Mouse (Mus musculus) forebrain, postnatal 0 days (tissue): Measurements from ENCODE around the gene Acmsd. TPM values are rescaled to one million over a fixed set of nuclear protein-coding genes. Genes with fewer than 3 reads are reported as not detected.

Experiments used
- ATAC-seq: fragments of 200-750 bp; cut with Nextera tagmentation; 2 replicates; pipeline ENCODE4 v1.8.0; 2017; ENCODE audit warnings: mild to moderate bottlenecking, moderate library complexity
- DNase-seq: peaks from one replicate; pipeline ENCODE4 v3.0.0-alpha.2; 2015
- H3K27ac ChIP-seq: fragments of 300-500 bp; sonication (generic); 2 replicates; pipeline ENCODE4 v1.5.1; 2014; ENCODE audit warnings: low read depth, mild to moderate bottlenecking, antibody characterized with exemption, low read length, moderate library complexity, mixed read lengths
- H3K27me3 ChIP-seq: fragments of 300-500 bp; sonication (generic); 2 replicates; pipeline ENCODE4 v1.6.1; 2014; ENCODE audit warnings: mild to moderate bottlenecking, low read length, mixed read lengths; ENCODE audit not compliant: insufficient read depth
- H3K36me3 ChIP-seq: fragments of 300-500 bp; sonication (generic); 2 replicates; pipeline ENCODE4 v1.6.1; 2014; ENCODE audit warnings: mild to moderate bottlenecking, moderate library complexity; ENCODE audit not compliant: insufficient read depth
- H3K4me1 ChIP-seq: fragments of 300-500 bp; sonication (generic); 2 replicates; pipeline ENCODE4 v1.6.1; 2014; ENCODE audit warnings: antibody characterized with exemption; ENCODE audit not compliant: insufficient read depth
- H3K4me2 ChIP-seq: fragments of 300-500 bp; sonication (generic); 2 replicates; pipeline ENCODE4 v1.6.1; 2014; ENCODE audit warnings: low read depth, mild to moderate bottlenecking, moderate library complexity
- H3K4me3 ChIP-seq: fragments of 300-500 bp; sonication (generic); 2 replicates; pipeline ENCODE4 v1.5.1; 2014; ENCODE audit warnings: low read depth, low read length, mixed read lengths
- H3K9ac ChIP-seq: fragments of 300-500 bp; sonication (generic); 2 replicates; pipeline ENCODE4 v1.6.1; 2014; ENCODE audit warnings: mild to moderate bottlenecking
- H3K9me3 ChIP-seq: fragments of 300-500 bp; sonication (generic); 2 replicates; pipeline ENCODE4 v1.6.1; 2016; ENCODE audit warnings: low read length
- CTCF ChIP-seq: sonication (generic); IDR thresholded peaks from 2 replicates; pipeline ENCODE4 v1.5.1; 2016; ENCODE audit warnings: antibody characterized with exemption, control low read depth, low read depth
- WGBS: fragments of 180-500 bp; shearing (Covaris S2); extraction: QIAGEN DNeasy Blood & Tissue Kit; methylation state at CpG from one replicate; pipeline ENCODE4 v1.1.7; 2014; 5-methylcytosine and 5-hydroxymethylcytosine counted together
- polyA plus RNA-seq: library from polyadenylated mRNA; unstranded; fragments of >200 nt; fragmentation: Nextera tagmentation; extraction: Ambion mirVana; gene quantifications from 2 replicates; pipeline ENCODE4 v1.2.1, GENCODE M21; 2015
- total RNA-seq: library from RNA; depleted of rRNA; stranded (reverse); fragments of >200 nt; gene quantifications from 2 replicates; pipeline ENCODE4 v1.2.3, GENCODE M21; 2014

The Acmsd gene
- total and polyA plus RNA-seq, 2 experiments from 2014 or later, result not detected

- Histone ChIP-seq H3K9ac (peak overlapping the region; percentile 91), H3K36me3 (no peaks in the 10 kb centered on the region), H3K9me3 (no peaks in the 10 kb centered on the region), H3K27ac (peak overlapping the region; percentile 92), H3K4me3 (peak overlapping the region; percentile 74), H3K27me3 (no peaks in the 10 kb centered on the region), H3K4me2 (peak overlapping the region; percentile 74), H3K4me1 (0 out of 2 replicates have a peak, but pooled peaks cover 14% of the 10 kb centered on the region)
- no peak for DNase-seq
- 1% methylated on average over 31 of the region's 31 CpGs for WGBS
- TF ChIP-seq CTCF, result no peak
- peak; percentile 53 for ATAC-seq
Observed at GRCm38 (mm10) chr1:127774501-127774880, 45.3 kb downstream of the Acmsd start.

- no peak overlapping the region for H3K27ac ChIP-seq
- H3K4me2 ChIP-seq, result peak overlapping the region; percentile 74
- WGBS, result 7% methylated on average over 10 of the region's 10 CpGs
- H3K36me3 ChIP-seq, result no peaks in the 10 kb centered on the region
- H3K4me3 ChIP-seq, result peak overlapping the region; percentile 74
- no peaks in the 10 kb centered on the region for H3K27me3 ChIP-seq
- no peak for TF ChIP-seq CTCF
- 0 out of 2 replicates have a peak, but pooled peaks cover 14% of the 10 kb centered on the region for H3K4me1 ChIP-seq
- H3K9ac ChIP-seq, result peak overlapping the region; percentile 91
- ATAC-seq, result no peak
- no peaks in the 10 kb centered on the region for H3K9me3 ChIP-seq
- DNase-seq, result no peak
Observed at GRCm38 (mm10) chr1:127775206-127775720, 46.0 kb downstream of the Acmsd start.

GRCm38 (mm10) chr1:127776246-127776645 is 47.0 kb downstream of the Acmsd start:
- DNase-seq, result no peak
- Histone ChIP-seq H3K4me1 (0 out of 2 replicates have a peak, but pooled peaks cover 14% of the 10 kb centered on the region), H3K4me3 (no peak overlapping the region), H3K9me3 (no peaks in the 10 kb centered on the region), H3K36me3 (no peaks in the 10 kb centered on the region), H3K27ac (no peak overlapping the region), H3K4me2 (peak overlapping the region; percentile 18), H3K27me3 (no peaks in the 10 kb centered on the region), H3K9ac (no peak overlapping the region)
- no peak for TF ChIP-seq CTCF
- 68% methylated on average over 6 of the region's 6 CpGs for WGBS
- no peak for ATAC-seq

GRCm38 (mm10) chr1:127778611-127779010 is 49.4 kb downstream of the Acmsd start:
- Histone ChIP-seq H3K36me3 (no peaks in the 10 kb centered on the region), H3K27me3 (no peaks in the 10 kb centered on the region), H3K9ac (no peak overlapping the region), H3K4me1 (peaks cover 7% of the 10 kb centered on the region; the same call in 1 of the 2 replicates), H3K4me2 (no peak overlapping the region), H3K27ac (no peak overlapping the region), H3K9me3 (no peaks in the 10 kb centered on the region), H3K4me3 (no peak overlapping the region)
- ATAC-seq (no peak), DNase-seq (no peak)
- TF ChIP-seq CTCF, result no peak
- 86% methylated on average over 3 of the region's 3 CpGs for WGBS

GRCm38 (mm10) chr1:127780142-127780541 is 50.9 kb downstream of the Acmsd start:
- TF ChIP-seq CTCF, result no peak
- ATAC-seq, result no peak
- Histone ChIP-seq H3K36me3 (no peaks in the 10 kb centered on the region), H3K4me2 (no peak overlapping the region), H3K9ac (no peak overlapping the region), H3K27ac (no peak overlapping the region), H3K4me1 (peaks cover 6% of the 10 kb centered on the region; the same call in 1 of the 2 replicates), H3K27me3 (no peaks in the 10 kb centered on the region), H3K9me3 (no peaks in the 10 kb centered on the region), H3K4me3 (no peak overlapping the region)
- WGBS, result 10% methylated on average over 3 of the region's 3 CpGs
- DNase-seq, result no peak

- Histone ChIP-seq H3K9ac (no peak overlapping the region), H3K27me3 (no peaks in the 10 kb centered on the region), H3K36me3 (no peaks in the 10 kb centered on the region), H3K9me3 (no peaks in the 10 kb centered on the region), H3K4me2 (no peak overlapping the region), H3K4me1 (no peaks in the 10 kb centered on the region; the same call in 1 of the 2 replicates), H3K4me3 (no peak overlapping the region), H3K27ac (no peak overlapping the region)
- no peak for TF ChIP-seq CTCF
- WGBS, result 60% methylated on average over 2 of the region's 2 CpGs
- DNase-seq, result no peak
- no peak for ATAC-seq
Observed at GRCm38 (mm10) chr1:127780849-127781248, 51.6 kb downstream of the Acmsd start.

GRCm38 (mm10) chr1:127783862-127784261 is 54.6 kb downstream of the Acmsd start:
- ATAC-seq, result no peak
- TF ChIP-seq CTCF, result no peak
- Histone ChIP-seq H3K4me3 (no peak overlapping the region), H3K9me3 (no peaks in the 10 kb centered on the region), H3K9ac (no peak overlapping the region), H3K4me2 (no peak overlapping the region), H3K4me1 (no peaks in the 10 kb centered on the region; the same call in 1 of the 2 replicates), H3K36me3 (no peaks in the 10 kb centered on the region), H3K27me3 (no peaks in the 10 kb centered on the region), H3K27ac (no peak overlapping the region)
- DNase-seq, result no peak
